Mouse (Mus musculus) adrenal gland, postnatal 14 days (tissue): Measurements from ENCODE around the gene Bcat1. TPM values are rescaled to one million over a fixed set of nuclear protein-coding genes. Genes with fewer than 3 reads are reported as not detected.

Experiments used
- total RNA-seq: library from RNA; stranded (reverse); gene quantifications from 2 replicates; pipeline ENCODE4 v1.2.3, GENCODE M21; 2021

The Bcat1 gene
- total RNA-seq, 1 experiment from 2014 or later, result 5.9 TPM

Other genes starting within 250 kb of the Bcat1 start
- 5.3 and 15.6 TPM in 2 replicates for gene Lrmp, start 39.5 kb upstream of the Bcat1 start, total RNA-seq
- gene Casc1, start 134.8 kb upstream of the Bcat1 start, total RNA-seq, result 0.53 and 0.63 TPM in 2 replicates
- gene Etfrf1, start 134.9 kb upstream of the Bcat1 start, total RNA-seq, result 149 and 152 TPM in 2 replicates
- gene Kras, start 174.1 kb upstream of the Bcat1 start, total RNA-seq, result 45.6 and 48.7 TPM in 2 replicates